Mouse (Mus musculus) adrenal gland, postnatal 10 days (tissue): ENCODE measurements around the gene Dffa. TPM values are rescaled to one million over a fixed set of nuclear protein-coding genes. Genes with fewer than 3 reads are reported as not detected.
A peak's percentile ranks its signal among the peaks of the same experiment; 100 is the strongest.
"Not testable (repeated sequence)": the region's sequence is repeated elsewhere in the genome, so short reads cannot be mapped to it uniquely, and the experiment has no call there.

Experiments
- DNase-seq: peaks from one replicate; pipeline ENCODE4 v3.0.0; 2021; ENCODE audit warnings: mixed read lengths
- total RNA-seq, 2 experiments: library from RNA; stranded (reverse); gene quantifications; 2 replicates each; pipeline ENCODE4 v1.2.3; 2021

Gene Dffa
- total RNA-seq, 2 experiments from 2014 or later: 21.0 to 23.9 TPM

- DNase-seq: no peak
Observed at GRCm38 (mm10) chr4:149148084-149148483, 44.1 kb downstream of the Dffa start.

- no peak for DNase-seq
Observed at GRCm38 (mm10) chr4:149149196-149149595, 45.2 kb downstream of the Dffa start.

GRCm38 (mm10) chr4:149149611-149150010 lies 45.7 kb downstream of the Dffa start:
- peak; percentile 82 for DNase-seq

GRCm38 (mm10) chr4:149150256-149150655 lies 46.3 kb downstream of the Dffa start:
- DNase-seq: peak; percentile 72

GRCm38 (mm10) chr4:149150721-149151120 lies 46.8 kb downstream of the Dffa start:
- DNase-seq: no peak

GRCm38 (mm10) chr4:149154859-149155258 lies 50.9 kb downstream of the Dffa start:
- DNase-seq: no peak

GRCm38 (mm10) chr4:149155711-149156110 lies 51.8 kb downstream of the Dffa start:
- no peak for DNase-seq

GRCm38 (mm10) chr4:149157415-149157973 lies 53.5 kb downstream of the Dffa start:
- DNase-seq: no peak

- DNase-seq: no peak
Observed at GRCm38 (mm10) chr4:149159203-149159602, 55.3 kb downstream of the Dffa start.

- no peak for DNase-seq
Observed at GRCm38 (mm10) chr4:149159891-149160290, 55.9 kb downstream of the Dffa start.

GRCm38 (mm10) chr4:149161166-149161565 lies 57.2 kb downstream of the Dffa start:
- DNase-seq: peak; percentile 51

GRCm38 (mm10) chr4:149163196-149163595 lies 59.2 kb downstream of the Dffa start:
- DNase-seq: no peak

- no peak for DNase-seq
Observed at GRCm38 (mm10) chr4:149164150-149164549, 60.2 kb downstream of the Dffa start.

- DNase-seq: peak; percentile 98
Observed at GRCm38 (mm10) chr4:149166215-149166946, 62.4 kb downstream of the Dffa start, which contains the start of gene Pgd. Pgd (minus strand) TSS chr4:149166771.

- peak; percentile 60 for DNase-seq
Observed at GRCm38 (mm10) chr4:149166957-149167611, 63.1 kb downstream of the Dffa start.

GRCm38 (mm10) chr4:149168016-149168415 lies 64.1 kb downstream of the Dffa start:
- no peak for DNase-seq

GRCm38 (mm10) chr4:149169926-149170325 lies 66.0 kb downstream of the Dffa start:
- DNase-seq: not testable (repeated sequence)

Other genes with a start within 250 kb of the Dffa start
- gene Pex14, start 4.3 kb upstream of the Dffa start, total RNA-seq: 10 to 100 TPM; 67.9 to 74.0 TPM
- gene Cort, start 22.6 kb downstream of the Dffa start, total RNA-seq: 1 to 10 TPM; 1.5 TPM
- 10 to 100 TPM in 1 of 2 experiments, 1 to 10 TPM in 1; 7.8 to 11.0 TPM for gene Cenps, start 33.5 kb downstream of the Dffa start, total RNA-seq
- 100 to 1,000 TPM; 175 to 176 TPM for gene Pgd, start 62.6 kb downstream of the Dffa start, total RNA-seq
- 100 to 1,000 TPM; 105 to 154 TPM for gene Kif1b, start 203.5 kb downstream of the Dffa start, total RNA-seq